8 mouse cellular contexts compared by ENCODE assay signal in the genomic region with DNA sequence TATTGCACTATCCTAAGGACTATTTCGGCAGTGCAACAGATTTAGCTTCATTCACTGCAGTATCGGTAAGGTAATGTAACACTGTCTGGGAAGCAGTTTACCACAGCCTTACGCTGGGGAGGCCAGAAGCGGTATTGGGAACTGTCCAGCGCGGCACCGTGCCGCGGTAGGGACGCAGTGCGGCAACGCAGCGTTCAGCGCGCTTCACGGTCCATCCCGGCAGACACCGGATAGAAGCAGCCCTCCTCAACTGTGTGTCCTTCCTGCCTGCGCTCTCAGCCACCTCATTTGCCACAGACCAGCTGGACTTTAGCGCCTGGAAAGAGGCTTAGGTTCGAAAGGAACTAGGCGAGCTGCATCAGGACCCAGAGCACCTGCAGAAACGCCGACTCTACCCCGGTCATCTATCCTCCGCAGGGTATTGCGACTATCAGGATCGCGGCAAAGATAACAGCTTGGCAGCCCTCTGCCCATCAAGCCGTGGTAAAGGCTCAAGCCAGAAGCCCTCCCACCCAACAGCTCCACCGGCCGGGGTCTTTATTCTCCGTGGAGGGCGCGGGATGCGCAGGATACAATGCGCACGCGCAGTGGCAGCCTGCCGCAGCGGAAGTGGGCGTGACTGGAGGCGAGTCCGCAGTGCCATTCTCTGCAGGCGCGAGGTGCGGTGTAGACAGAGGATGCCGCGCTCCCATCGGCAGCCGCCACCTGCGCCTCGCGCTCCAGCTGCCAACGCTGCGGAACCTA. TPM values are rescaled to one million over a fixed set of nuclear protein-coding genes. Genes with fewer than 3 reads are reported as not detected.
DNase-seq lines count a peak whose midpoint lies in the region; ATAC-seq lines count a peak whose summit lies in the region.

No protein-coding gene starts in this region.

- H3K9me3 ChIP-seq in intestine, embryonic 14.5 days (ENCODE audit: control insufficient read depth, low read length), result peaks cover 18% of the 10 kb centered on the region

- intact Hi-C loops in left cerebral cortex, postnatal 25 days (cut with DNase I), result loop anchor here (5.0 kb wide), 3 partner anchors 76 to 126 kb away; a partner anchor contains a TSS

- WGBS in intestine, embryonic 14.5 days, result 54% methylated on average over 56 of the region's 56 CpGs

- DNase-seq in adrenal gland, postnatal 10 days, result peak; percentile 77
- peak; percentile 89 for DNase-seq in embryo, embryonic 11 days
- peak; percentile 56 for DNase-seq in gastrocnemius, postnatal 25 days
- peak; percentile 80 for DNase-seq in intestine, embryonic 14.5 days (ENCODE audit: low spot score)
- peak; percentile 88 to 89 for DNase-seq in left cerebral cortex, postnatal 25 days (ENCODE audit: low spot score in 2 of 2)
- DNase-seq in right cerebral cortex, postnatal 25 days, result peak; percentile 83
- peak; percentile 45 for DNase-seq in yolk sac, embryonic 10.5 days (ENCODE audit: low spot score)

- no peaks in the 10 kb centered on the region for H3K4me1 ChIP-seq in intestine, embryonic 14.5 days (replicated peaks; ENCODE audit: control insufficient read depth, insufficient read depth, low read length)

- no peak overlapping the region for H3K9ac ChIP-seq in intestine, embryonic 14.5 days (ENCODE audit: low read length)

- H3K4me3 ChIP-seq in intestine, embryonic 14.5 days (ENCODE audit: low read depth, low read length), result peak overlapping the region; percentile 41

- H3K27me3 ChIP-seq in intestine, embryonic 14.5 days (replicated peaks; ENCODE audit: control insufficient read depth, insufficient read depth, low read length), result no peaks in the 10 kb centered on the region

- peak; percentile 73 for ATAC-seq in intestine, embryonic 14.5 days (replicated peaks; ENCODE audit: low FRiP score, low TSS enrichment, low read depth)
- peak; percentile 84 for ATAC-seq in megakaryocyte-erythroid progenitor cell, adult 5-6 weeks (replicated peaks; ENCODE audit: low FRiP score, low TSS enrichment, poor library complexity, severe bottlenecking)

- H3K4me2 ChIP-seq in intestine, embryonic 14.5 days (ENCODE audit: low read length), result peak overlapping the region; percentile 56

- H3K36me3 ChIP-seq in intestine, embryonic 14.5 days (ENCODE audit: control insufficient read depth, insufficient read depth, low read length), result peaks cover 50% of the 10 kb centered on the region

- no peak overlapping the region; the same call in 1 of the 2 replicates for H3K27ac ChIP-seq in intestine, embryonic 14.5 days (ENCODE audit: low read depth)

RNA-seq across cellular contexts. Expression of a gene that starts 52.3 kb away (rescaled TPM):
- 10 to 100 TPM; 38.6 to 42.7 TPM for total RNA-seq in adrenal gland, postnatal 10 days (2021)
- total RNA-seq in gastrocnemius, postnatal 25 days (2021), result 10 to 100 TPM; 13.3 to 13.7 TPM
- 71.6 and 75.0 TPM in 2 replicates for polyA plus RNA-seq in intestine, embryonic 14.5 days (2014; fragmentation: Nextera tagmentation; extraction: Ambion mirVana)
- total RNA-seq in left cerebral cortex, postnatal 25 days (2021), result 10 to 100 TPM; 22.5 to 24.7 TPM
- 46.5 and 58.2 TPM in 2 replicates for total RNA-seq in megakaryocyte-erythroid progenitor cell, adult 5-6 weeks (2014; fragmentation: Nextera tagmentation)
- 38.7 and 52.8 TPM in 2 replicates for total RNA-seq in megakaryocyte-erythroid progenitor cell, adult 5-6 weeks (2017)

RNA-seq across cellular contexts. Expression of a gene that starts 56.8 kb away (rescaled TPM):
- 10 to 100 TPM; 34.1 to 44.9 TPM for total RNA-seq in adrenal gland, postnatal 10 days (2021)
- 10 to 100 TPM; 19.0 to 22.4 TPM for total RNA-seq in gastrocnemius, postnatal 25 days (2021)
- 34.0 and 35.3 TPM in 2 replicates for polyA plus RNA-seq in intestine, embryonic 14.5 days (2014; fragmentation: Nextera tagmentation; extraction: Ambion mirVana)
- 10 to 100 TPM; 41.3 to 42.9 TPM for total RNA-seq in left cerebral cortex, postnatal 25 days (2021)
- 42.1 and 59.2 TPM in 2 replicates for total RNA-seq in megakaryocyte-erythroid progenitor cell, adult 5-6 weeks (2014; fragmentation: Nextera tagmentation)
- total RNA-seq in megakaryocyte-erythroid progenitor cell, adult 5-6 weeks (2017), result 52.8 and 66.1 TPM in 2 replicates
